Mouse (Mus musculus): ENCODE results near the gene Rsrc2.

Rsrc2 gene

GRCm38 (mm10) chr5:123696961-123697360 is 52.3 kb downstream of the Rsrc2 start:
- DNase-seq (ENCODE audit: low read depth, low spot score), result no peak

GRCm38 (mm10) chr5:123696244-123696643 is 53.0 kb downstream of the Rsrc2 start:
- no peak for DNase-seq (ENCODE audit: low read depth, low spot score)

- DNase-seq (ENCODE audit: low read depth, low spot score), result no peak
Measured at GRCm38 (mm10) chr5:123694468-123694867, 54.7 kb downstream of the Rsrc2 start.

- no peak for DNase-seq (ENCODE audit: low read depth, low spot score)
Measured at GRCm38 (mm10) chr5:123684221-123685144, 64.7 kb downstream of the Rsrc2 start, which contains the start of gene Clip1. Gene Clip1 (minus strand): TSS chr5:123684618.

- no peak for DNase-seq (ENCODE audit: low read depth, low spot score)
Measured at GRCm38 (mm10) chr5:123683377-123684220, 65.6 kb downstream of the Rsrc2 start.

- DNase-seq (ENCODE audit: low read depth, low spot score), result no peak
Measured at GRCm38 (mm10) chr5:123683043-123683376, 66.2 kb downstream of the Rsrc2 start.

GRCm38 (mm10) chr5:123682372-123682771 is 66.8 kb downstream of the Rsrc2 start:
- no peak for DNase-seq (ENCODE audit: low read depth, low spot score)

GRCm38 (mm10) chr5:123679546-123680263 is 69.5 kb downstream of the Rsrc2 start:
- no peak for DNase-seq (ENCODE audit: low read depth, low spot score)

GRCm38 (mm10) chr5:123679106-123679505 is 70.1 kb downstream of the Rsrc2 start:
- no peak for DNase-seq (ENCODE audit: low read depth, low spot score)
